Mouse (Mus musculus) bone marrow macrophage, adult 2 months (primary cell): ENCODE results near the gene Fanca. TPM values are rescaled to one million over a fixed set of nuclear protein-coding genes. Genes with fewer than 3 reads are reported as not detected.

Experiments used
- H3K27ac ChIP-seq: 2 replicates; pipeline ENCODE4 v1.5.1; 2012; ENCODE audit warnings: low read depth, low read length; ENCODE audit not compliant: insufficient read depth
- H3K4me1 ChIP-seq: 2 replicates; pipeline ENCODE4 v1.6.1; 2012; ENCODE audit warnings: low read length; ENCODE audit not compliant: control insufficient read depth, insufficient read depth
- H3K4me3 ChIP-seq: 2 replicates; pipeline ENCODE4 v1.5.1; 2012; ENCODE audit warnings: mild to moderate bottlenecking, low read length, moderate library complexity; ENCODE audit not compliant: insufficient read depth
- CTCF ChIP-seq: IDR thresholded peaks from 2 replicates; pipeline ENCODE4 v1.5.1; 2012; ENCODE audit warnings: low read depth, mild to moderate bottlenecking, low read length, moderate library complexity
- POLR2A ChIP-seq: IDR thresholded peaks from 2 replicates; pipeline ENCODE4 v1.6.1; 2012; ENCODE audit warnings: mild to moderate bottlenecking, low read depth, low read length, borderline replicate concordance
- polyA plus RNA-seq: library from polyadenylated mRNA; stranded (reverse); fragments of >200 nt; gene quantifications from 2 replicates; pipeline ENCODE4 v1.2.4, GENCODE M21; 2012; ENCODE audit not compliant: missing spikeins, insufficient read depth, insufficient read length

Gene Fanca
- 13.6 and 16.5 TPM in 2 replicates for polyA plus RNA-seq

DNA sequence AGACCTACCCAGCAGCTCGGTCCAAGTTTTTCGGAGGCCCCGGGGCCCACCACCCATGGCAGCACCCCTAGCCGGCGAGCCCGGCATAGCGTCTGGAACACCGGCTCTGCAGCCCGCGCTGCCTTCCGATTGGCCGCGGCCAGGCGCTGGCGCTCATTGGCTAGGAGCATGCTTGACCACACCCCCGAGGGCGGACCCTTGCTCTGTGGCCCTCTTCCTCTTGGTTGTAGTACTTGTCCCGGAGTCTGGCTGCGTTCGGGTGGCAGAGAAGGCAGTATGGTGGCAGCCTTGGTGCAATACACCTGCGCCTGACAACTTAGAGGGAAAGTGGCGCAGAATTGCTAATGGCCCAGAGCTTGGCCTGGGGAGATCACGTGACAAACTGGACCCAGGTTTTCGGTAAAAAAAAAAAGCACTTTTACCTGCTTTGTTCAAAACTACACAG lies at the start of gene Fanca:
Gene Fanca (minus strand): TSS at position 110 of the 445 bp plus-strand sequence.
- Histone ChIP-seq H3K4me1 (no peaks in the 10 kb centered on the region), H3K27ac (no peak within 1 kb of the TSS), H3K4me3 (peak within 1 kb of the TSS; percentile 72)
- 0 out of 2 replicates have a peak, but pooled peaks have one; percentile 73 for TF ChIP-seq POLR2A
- no peak for TF ChIP-seq CTCF

DNA sequence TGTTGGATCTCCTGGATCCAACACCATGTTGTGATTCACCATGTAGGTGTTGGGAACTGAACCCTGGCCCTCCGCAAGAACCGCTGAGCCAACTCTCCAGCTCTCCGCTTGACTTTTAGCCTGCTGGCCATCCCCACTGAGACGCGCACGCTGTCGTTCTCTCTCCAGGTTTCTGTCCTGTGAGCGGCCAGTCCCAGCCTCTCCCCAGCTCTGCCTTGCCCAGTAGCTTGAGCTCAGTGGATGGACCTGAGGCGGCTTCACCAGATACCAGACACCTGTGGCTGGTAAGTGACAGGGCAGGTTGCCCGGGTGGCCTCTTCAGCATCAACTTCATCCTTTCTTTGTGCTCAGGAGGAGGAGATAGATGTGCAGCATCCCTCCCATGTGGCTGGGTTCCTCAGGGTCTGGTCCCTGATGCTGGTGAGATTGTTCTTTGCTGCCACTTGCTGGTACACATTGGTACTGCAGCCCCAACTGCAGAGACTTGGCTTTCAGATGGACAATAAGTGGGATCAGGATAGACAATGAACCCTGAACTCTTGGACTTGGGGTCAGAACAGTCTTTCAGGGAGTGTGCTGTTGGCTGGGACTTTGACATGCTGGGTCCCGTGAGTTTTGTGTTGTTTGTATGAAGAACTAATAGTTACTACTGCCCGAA lies 42.8 kb upstream of the Fanca start:
- Histone ChIP-seq H3K27ac (no peak overlapping the region), H3K4me3 (no peak overlapping the region), H3K4me1 (no peaks in the 10 kb centered on the region)
- peak; percentile 77 for TF ChIP-seq CTCF
- no peak for TF ChIP-seq POLR2A

DNA sequence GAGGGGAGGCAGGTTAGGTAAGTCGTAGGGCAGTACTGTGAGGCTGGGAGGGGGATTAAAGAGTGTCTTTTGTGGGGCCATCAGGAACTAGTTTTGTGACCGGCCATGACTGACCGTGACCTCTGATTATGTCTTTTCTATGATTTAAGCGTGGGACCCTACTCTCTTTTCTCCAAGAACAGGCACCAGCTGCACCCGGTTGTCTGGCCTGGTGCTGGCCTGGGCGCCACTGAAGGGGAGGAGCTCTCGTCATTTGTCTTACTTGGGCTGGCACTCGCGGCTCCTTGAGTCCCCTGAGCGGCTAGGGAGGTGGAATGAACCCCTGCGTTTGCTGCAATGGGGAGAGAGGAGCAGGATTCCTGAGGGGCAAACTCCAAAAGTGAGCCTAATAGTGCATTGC lies 34.8 kb upstream of the Fanca start:
- no peaks in the 10 kb centered on the region for H3K4me1 ChIP-seq
- H3K27ac ChIP-seq: no peak overlapping the region
- no peak overlapping the region for H3K4me3 ChIP-seq
- TF ChIP-seq CTCF (no peak), POLR2A (no peak)

DNA sequence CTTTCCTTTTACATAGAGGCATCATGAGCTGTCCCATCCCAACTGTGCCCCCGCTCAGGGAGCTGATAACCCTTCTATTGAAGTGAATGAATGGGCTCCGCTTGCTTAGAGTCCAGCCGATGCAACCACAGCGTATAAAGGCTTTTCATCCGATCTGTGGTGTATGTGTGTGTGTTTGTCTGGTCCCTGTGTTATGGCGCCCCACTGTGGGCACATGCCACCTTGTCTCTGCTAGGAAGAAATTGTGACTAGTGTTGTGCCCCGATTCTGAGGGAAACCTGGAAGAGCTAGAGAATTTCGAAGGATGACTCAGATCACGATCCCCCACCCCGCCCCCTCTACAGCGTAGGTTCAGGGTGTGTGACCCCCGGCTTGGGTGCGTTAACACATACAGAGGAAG lies 34.4 kb upstream of the Fanca start:
- TF ChIP-seq CTCF (peak; percentile 50; the same call in 1 of the 2 replicates), POLR2A (no peak)
- H3K4me3 ChIP-seq: no peak overlapping the region
- no peaks in the 10 kb centered on the region for H3K4me1 ChIP-seq
- no peak overlapping the region for H3K27ac ChIP-seq

DNA sequence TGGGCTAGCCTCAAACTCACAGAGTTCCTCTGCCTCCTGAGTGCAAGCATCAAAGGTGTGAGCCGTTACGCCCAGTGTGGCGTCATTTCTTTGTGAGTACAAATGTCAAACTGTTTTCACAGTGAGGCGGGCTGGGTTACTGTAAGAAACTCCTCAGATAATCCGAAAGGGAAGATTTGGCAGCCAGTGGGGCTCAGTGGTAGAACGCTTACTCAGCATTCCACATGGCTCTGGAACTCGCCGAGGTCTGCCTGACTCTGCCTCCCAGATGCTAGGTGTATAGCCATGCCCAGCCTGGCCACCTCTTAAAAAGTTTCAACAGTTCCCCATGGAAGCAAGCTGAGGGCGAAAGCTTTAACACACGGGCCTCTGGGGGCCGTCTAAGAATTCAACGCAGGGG lies 33.7 kb upstream of the Fanca start:
- no peak overlapping the region for H3K27ac ChIP-seq
- H3K4me3 ChIP-seq: no peak overlapping the region
- TF ChIP-seq CTCF (no peak), POLR2A (no peak)
- H3K4me1 ChIP-seq: no peaks in the 10 kb centered on the region

DNA sequence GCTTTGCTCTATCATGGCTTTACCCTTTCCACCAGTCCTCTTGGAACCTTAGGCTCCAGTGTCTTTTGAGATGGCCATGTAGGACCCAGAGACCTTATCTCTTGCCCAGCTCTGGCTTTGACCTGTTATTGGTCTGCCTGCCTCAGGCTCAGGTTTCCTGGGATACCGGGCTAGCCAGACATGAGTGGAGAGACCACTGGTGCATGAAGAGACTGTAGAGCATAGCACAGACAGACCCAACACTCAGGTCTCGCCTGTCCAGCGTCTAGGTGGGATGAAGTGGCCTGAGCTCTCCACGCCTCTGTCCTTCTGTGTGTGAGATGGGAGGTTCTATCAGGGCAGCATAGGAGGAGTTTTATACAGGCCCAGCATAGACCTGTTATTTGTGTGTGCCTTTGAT lies 30.7 kb upstream of the Fanca start:
- Histone ChIP-seq H3K27ac (no peak overlapping the region), H3K4me3 (no peak overlapping the region), H3K4me1 (no peaks in the 10 kb centered on the region)
- no peak for TF ChIP-seq POLR2A
- no peak for TF ChIP-seq CTCF

DNA sequence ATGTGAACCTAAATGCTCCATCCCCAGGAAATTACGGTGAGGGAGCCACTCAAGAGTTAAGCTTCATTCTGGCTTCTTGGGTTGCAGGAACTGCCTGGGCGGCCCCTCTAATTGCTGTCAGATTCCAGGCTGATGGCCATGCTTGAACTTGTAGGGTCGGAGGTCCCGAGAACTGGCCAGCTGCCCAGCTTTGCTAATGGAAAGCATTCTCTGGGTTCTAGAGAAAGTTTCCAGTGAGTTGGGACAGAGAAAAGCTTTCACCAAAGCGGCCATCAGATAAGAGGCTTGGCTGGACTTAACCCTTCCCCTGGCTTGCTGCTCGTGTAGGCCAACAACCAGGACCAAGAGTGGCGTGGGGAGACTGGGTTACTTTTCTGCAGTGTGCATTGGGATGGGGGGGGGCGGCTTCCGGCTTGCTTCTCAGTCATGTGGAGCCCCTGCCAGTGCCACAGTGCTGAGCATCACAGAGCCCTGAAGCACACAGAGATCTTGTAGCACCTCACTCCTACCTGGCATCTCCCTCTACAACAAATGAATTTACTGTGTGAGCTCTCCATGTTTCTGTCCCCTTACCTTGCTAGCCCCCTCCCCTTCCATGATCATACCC lies 30.0 kb upstream of the Fanca start:
- H3K4me3 ChIP-seq: no peak overlapping the region
- TF ChIP-seq CTCF: no peak
- no peak for TF ChIP-seq POLR2A
- no peak overlapping the region for H3K27ac ChIP-seq
- peaks cover 7% of the 10 kb centered on the region for H3K4me1 ChIP-seq

DNA sequence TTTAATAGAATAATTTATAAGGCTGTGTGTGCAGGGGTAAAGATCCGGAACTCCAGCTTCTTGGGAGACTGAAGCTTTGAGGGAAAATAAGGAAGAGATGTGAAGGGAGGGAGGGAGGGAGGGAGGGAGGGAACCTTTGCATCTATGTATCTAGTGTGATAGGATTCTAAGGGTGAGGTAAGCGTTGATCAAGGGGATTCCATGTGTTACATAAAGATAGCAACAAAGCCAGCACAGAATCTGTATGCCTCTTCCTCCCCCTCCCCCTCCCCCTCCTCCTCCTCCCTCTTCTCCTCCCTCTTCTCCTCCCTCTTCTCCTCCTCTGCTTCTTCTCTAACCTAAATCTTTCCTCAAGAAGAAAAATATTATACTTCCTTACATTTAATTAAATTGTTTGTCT lies 28.9 kb upstream of the Fanca start:
- no peak overlapping the region for H3K27ac ChIP-seq
- no peak for TF ChIP-seq CTCF
- TF ChIP-seq POLR2A: no peak

DNA sequence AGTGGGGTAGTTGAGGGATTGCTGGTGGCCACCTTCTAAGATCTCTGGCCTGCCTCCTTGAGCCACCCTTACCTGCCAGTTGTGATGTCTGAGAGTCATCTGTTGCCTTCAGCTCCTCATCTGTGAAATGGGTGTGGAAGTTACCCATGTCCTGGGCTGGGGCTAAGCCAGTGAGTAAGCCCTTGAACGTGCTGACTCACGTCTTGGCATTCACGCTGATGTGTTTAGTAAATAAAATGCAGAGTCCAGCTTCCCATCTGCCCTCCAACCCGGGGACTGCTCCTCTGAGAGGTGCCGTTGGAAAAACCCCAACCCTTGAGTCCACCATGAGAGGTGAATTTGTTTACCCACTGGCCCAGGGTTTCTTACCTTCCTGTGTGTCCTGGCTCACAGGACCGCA lies 27.5 kb upstream of the Fanca start:
- Histone ChIP-seq H3K4me3 (no peak overlapping the region), H3K4me1 (peaks cover 19% of the 10 kb centered on the region), H3K27ac (no peak overlapping the region)
- TF ChIP-seq CTCF (no peak), POLR2A (no peak)

More for the DNA sequence above, 28.9 kb upstream of the Fanca start:
- Histone ChIP-seq H3K4me3 (no peak overlapping the region), H3K4me1 (peaks cover 16% of the 10 kb centered on the region)

DNA sequence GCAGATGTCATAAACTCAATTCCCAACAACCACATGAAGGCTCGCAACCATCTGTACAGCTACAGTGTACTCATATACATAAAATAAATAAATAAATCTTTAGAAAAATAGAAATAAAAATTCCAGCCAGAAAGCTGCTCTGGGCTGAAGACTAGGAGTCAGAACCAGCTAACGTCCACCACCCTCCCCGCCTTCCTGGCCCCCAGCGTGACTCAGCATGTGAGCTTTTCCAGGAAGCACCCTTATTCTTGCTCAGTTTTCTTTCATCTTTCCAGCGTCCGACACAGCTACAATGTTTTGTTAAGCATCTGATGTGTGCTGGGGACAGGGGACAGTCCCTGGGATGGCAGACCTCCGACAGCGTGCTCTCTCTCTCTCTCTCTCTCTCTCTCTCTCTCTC lies 26.8 kb upstream of the Fanca start:
- H3K4me1 ChIP-seq: peaks cover 19% of the 10 kb centered on the region
- H3K27ac ChIP-seq: no peak overlapping the region
- TF ChIP-seq CTCF: no peak
- TF ChIP-seq POLR2A: no peak
- H3K4me3 ChIP-seq: no peak overlapping the region
